Mouse (Mus musculus): ENCODE measurements around the gene Gm28035.

DNA sequence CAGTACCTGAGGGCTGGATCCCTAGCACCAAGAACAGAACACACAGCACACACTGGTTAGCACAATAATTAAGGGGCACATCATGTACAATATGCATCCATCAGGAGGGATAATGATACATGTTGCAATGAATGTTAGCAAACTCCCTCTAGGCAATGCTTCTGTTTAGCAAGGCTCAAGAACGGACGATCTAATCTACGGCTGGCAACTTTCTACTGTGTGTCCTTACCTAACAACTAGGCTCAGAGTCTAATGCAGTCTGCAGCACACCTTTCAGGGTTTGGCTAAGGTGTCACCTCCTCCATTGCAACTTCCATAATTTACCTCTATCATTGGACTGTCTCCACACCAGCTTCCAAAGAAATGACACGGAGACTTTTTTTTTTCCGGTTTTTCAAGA lies 24.1 kb upstream of the Gm28035 start:
- TF ChIP-seq CTCF (IDR thresholded peaks at IDR 0.05; ENCODE audit: low read depth, low read length) (no peak), GATA2 (IDR thresholded peaks at IDR 0.05; ENCODE audit: borderline replicate concordance, low read depth, low read length) (no peak), TAL1 (conservative IDR thresholded peaks at IDR 0.05; ENCODE audit: low read depth, low read length) (no peak), GATA1 (IDR thresholded peaks at IDR 0.05; ENCODE audit: borderline replicate concordance, low read length) (no peak), POLR2AphosphoS5 (IDR thresholded peaks at IDR 0.05; ENCODE audit: insufficient replicate concordance, low read depth, low read length) (no peak)

All from G1E (cell line).